Mouse (Mus musculus): ENCODE measurements around the gene Mcm8.

Gene Mcm8

DNA sequence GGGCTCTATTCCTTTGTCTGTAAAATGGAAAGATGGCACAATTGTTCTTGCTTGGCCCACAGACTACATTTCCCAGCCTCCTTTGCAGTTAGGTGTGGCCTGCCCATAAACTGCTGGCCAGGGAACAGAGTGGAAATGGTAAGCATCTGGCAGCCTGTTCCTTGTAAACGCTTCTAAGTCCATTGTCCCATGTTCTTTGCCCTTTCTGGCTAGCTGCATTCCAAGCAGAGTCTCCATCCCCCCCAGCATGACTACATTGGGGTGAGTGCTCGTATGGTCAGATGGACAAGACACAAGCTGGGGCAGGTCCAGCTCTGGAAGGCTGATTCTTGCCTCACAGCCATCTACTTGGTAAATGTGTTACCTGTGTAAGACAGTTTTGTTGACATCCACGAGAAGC, 55.7 kb downstream of the Mcm8 start:
- no peak for DNase-seq (ENCODE audit: low read depth in 2 of 2, low spot score in 2 of 2)

GRCm38 (mm10) chr2:132873657-132874326, 57.9 kb downstream of the Mcm8 start:
- no peak for DNase-seq (ENCODE audit: low read depth in 2 of 2, low spot score in 2 of 2)

- DNase-seq (ENCODE audit: low read depth in 2 of 2, low spot score in 2 of 2) = no peak
Observed at GRCm38 (mm10) chr2:132876991-132877390, 61.0 kb downstream of the Mcm8 start.

DNA sequence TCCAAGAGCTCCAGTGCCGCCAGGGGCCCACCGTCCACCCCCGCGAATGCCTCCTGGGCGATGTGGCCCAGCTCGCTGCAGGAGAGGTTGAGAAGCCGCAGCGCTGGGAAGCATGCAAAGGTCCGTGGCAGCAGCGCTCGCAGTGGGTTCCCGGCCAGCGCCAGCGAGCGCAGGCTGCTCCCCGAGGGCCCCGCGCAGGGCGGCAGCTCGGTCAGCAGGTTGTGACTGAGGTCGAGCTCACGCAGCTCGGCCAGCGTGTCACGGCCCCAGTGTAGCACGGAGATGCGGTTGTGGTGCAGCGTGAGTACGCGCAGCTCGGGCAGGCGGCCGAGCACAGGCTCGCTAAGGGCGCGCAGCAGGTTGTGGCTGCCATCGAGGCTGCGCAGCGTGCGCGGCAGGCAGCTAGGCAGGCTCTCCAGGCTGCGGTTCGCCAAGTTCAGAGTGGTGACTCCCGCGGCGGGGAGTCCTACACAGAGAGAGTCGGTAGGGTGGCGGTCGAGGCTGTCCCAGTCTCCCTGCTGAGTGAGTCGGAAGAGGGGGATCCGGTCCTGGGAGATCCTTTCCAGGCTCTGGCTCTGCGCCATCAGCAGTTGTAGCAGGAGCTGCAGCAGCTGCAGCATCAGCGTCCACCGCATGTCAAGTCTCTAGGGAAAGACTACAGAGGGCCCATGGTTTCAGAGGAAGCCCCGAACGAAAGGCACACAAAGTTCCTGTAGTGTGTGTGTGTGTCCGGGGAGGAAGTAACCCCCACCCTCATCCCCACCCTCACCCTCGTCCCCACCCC, 63.5 kb downstream of the Mcm8 start:
- DNase-seq (ENCODE audit: low read depth in 2 of 2, low spot score in 2 of 2) = no peak

- no peak for DNase-seq (ENCODE audit: low read depth in 2 of 2, low spot score in 2 of 2)
Observed at GRCm38 (mm10) chr2:132880844-132881645, 65.1 kb downstream of the Mcm8 start, which contains the start of gene Lrrn4. Gene Lrrn4 (minus strand): TSS chr2:132880891.

- no peak for DNase-seq (ENCODE audit: low read depth in 2 of 2, low spot score in 2 of 2)
Observed at GRCm38 (mm10) chr2:132884303-132884967, 68.5 kb downstream of the Mcm8 start.

- no peak for DNase-seq (ENCODE audit: low read depth in 2 of 2, low spot score in 2 of 2)
Observed at GRCm38 (mm10) chr2:132885312-132885711, 69.4 kb downstream of the Mcm8 start.
